Mouse (Mus musculus) layer of hippocampus, adult 2 months (tissue): ENCODE data around the gene Unc119. TPM values are rescaled to one million over a fixed set of nuclear protein-coding genes. Genes with fewer than 3 reads are reported as not detected.
A peak's percentile ranks its signal among the peaks of the same experiment; 100 is the strongest.

ENCODE experiments used
- DNase-seq, 2 experiments: peaks; one replicate each; pipeline ENCODE4 v3.0.0; 2022; ENCODE audit warnings: low spot score in 2 of 2
- H3K27ac ChIP-seq: fragments of 200-600 bp; 2 replicates; pipeline ENCODE4 v1.8.1; 2022
- H3K4me3 ChIP-seq: fragments of 200-600 bp; 2 replicates; pipeline ENCODE4 v1.8.1; 2022; ENCODE audit warnings: mild to moderate bottlenecking
- CTCF ChIP-seq: fragments of 200-600 bp; conservative IDR thresholded peaks from 2 replicates; pipeline ENCODE4 v1.8.1; 2022; ENCODE audit warnings: antibody characterized with exemption, mild to moderate bottlenecking, moderate library complexity
- total RNA-seq, 2 experiments: library from RNA; stranded (reverse); gene quantifications; 2 replicates each; pipeline ENCODE4 v1.2.3; 2021

Gene Unc119
- total RNA-seq, 2 experiments from 2014 or later: 27.8 to 33.9 TPM

GRCm38 (mm10) chr11:78364103-78364502 is 20.8 kb downstream of the Unc119 start:
- TF ChIP-seq CTCF: no peak
- H3K27ac ChIP-seq: no peak overlapping the region
- no peak for DNase-seq
- no peak overlapping the region for H3K4me3 ChIP-seq

- no peak for TF ChIP-seq CTCF
Measured at GRCm38 (mm10) chr11:78367456-78368225, 24.4 kb downstream of the Unc119 start.

GRCm38 (mm10) chr11:78370389-78370788 is 27.1 kb downstream of the Unc119 start:
- no peak for TF ChIP-seq CTCF
- DNase-seq: no peak
- Histone ChIP-seq H3K27ac (no peak overlapping the region), H3K4me3 (no peak overlapping the region)

More at GRCm38 (mm10) chr11:78367456-78368225, 24.4 kb downstream of the Unc119 start:
- DNase-seq: no peak
- Histone ChIP-seq H3K4me3 (no peak overlapping the region), H3K27ac (no peak overlapping the region)

- Histone ChIP-seq H3K27ac (no peak overlapping the region), H3K4me3 (no peak overlapping the region)
- TF ChIP-seq CTCF: no peak
- no peak for DNase-seq
Measured at GRCm38 (mm10) chr11:78371711-78372110, 28.4 kb downstream of the Unc119 start.

- Histone ChIP-seq H3K4me3 (no peak overlapping the region), H3K27ac (no peak overlapping the region)
- no peak for DNase-seq
- no peak for TF ChIP-seq CTCF
Measured at GRCm38 (mm10) chr11:78372166-78372565, 28.9 kb downstream of the Unc119 start.

GRCm38 (mm10) chr11:78372610-78373009 is 29.3 kb downstream of the Unc119 start:
- TF ChIP-seq CTCF: no peak
- DNase-seq: no peak
- Histone ChIP-seq H3K4me3 (no peak overlapping the region), H3K27ac (no peak overlapping the region)

- no peak overlapping the region for H3K27ac ChIP-seq
- H3K4me3 ChIP-seq: no peak overlapping the region
- TF ChIP-seq CTCF: no peak
- DNase-seq: no peak
Measured at GRCm38 (mm10) chr11:78374147-78374546, 30.9 kb downstream of the Unc119 start.

GRCm38 (mm10) chr11:78377549-78378159 is 34.4 kb downstream of the Unc119 start:
- Histone ChIP-seq H3K4me3 (no peak overlapping the region), H3K27ac (no peak overlapping the region)
- TF ChIP-seq CTCF: no peak
- DNase-seq: no peak

- no peak for TF ChIP-seq CTCF
- H3K27ac ChIP-seq: no peak overlapping the region
- no peak for DNase-seq
- no peak overlapping the region for H3K4me3 ChIP-seq
Measured at GRCm38 (mm10) chr11:78380351-78380750, 37.1 kb downstream of the Unc119 start.

GRCm38 (mm10) chr11:78380996-78381395 is 37.7 kb downstream of the Unc119 start:
- H3K27ac ChIP-seq: no peak overlapping the region
- no peak for TF ChIP-seq CTCF
- H3K4me3 ChIP-seq: no peak overlapping the region
- DNase-seq: no peak

- no peak for TF ChIP-seq CTCF
- H3K27ac ChIP-seq: no peak overlapping the region
- no peak overlapping the region for H3K4me3 ChIP-seq
- DNase-seq: peak; percentile 39 to 47
Measured at GRCm38 (mm10) chr11:78382286-78382685, 39.0 kb downstream of the Unc119 start.

- Histone ChIP-seq H3K27ac (no peak overlapping the region), H3K4me3 (no peak overlapping the region)
- TF ChIP-seq CTCF: no peak
- no peak for DNase-seq
Measured at GRCm38 (mm10) chr11:78382701-78383100, 39.4 kb downstream of the Unc119 start.

- no peak overlapping the region for H3K27ac ChIP-seq
- DNase-seq: no peak
- H3K4me3 ChIP-seq: no peak overlapping the region
- no peak for TF ChIP-seq CTCF
Measured at GRCm38 (mm10) chr11:78385776-78386175, 42.5 kb downstream of the Unc119 start.
